Mouse (Mus musculus) macrophage (primary cell): ENCODE results near the gene Tgfb1i1. TPM values are rescaled to one million over a fixed set of nuclear protein-coding genes. Genes with fewer than 3 reads are reported as not detected.

Experiments
- H3K27ac ChIP-seq: fragments of 350-480 bp; formaldehyde crosslinking; 2 replicates; pipeline ENCODE4 v1.9.0; 2021
- H3K36me3 ChIP-seq: fragments of 350-480 bp; formaldehyde crosslinking; 2 replicates; pipeline ENCODE4 v1.9.0; 2021; ENCODE audit errors: inconsistent target
- H3K4me3 ChIP-seq: fragments of 350-480 bp; formaldehyde crosslinking; 2 replicates; pipeline ENCODE4 v1.9.0; 2021; ENCODE audit errors: inconsistent target
- H3K79me2 ChIP-seq: fragments of 350-480 bp; formaldehyde crosslinking; 2 replicates; pipeline ENCODE4 v1.9.0; 2021; ENCODE audit errors: inconsistent target
- WGBS: methylation state at CpG from one replicate; pipeline ENCODE4 v1.1.7; 2026; ENCODE audit warnings: inconsistent platforms; ENCODE audit not compliant: missing documents; 5-methylcytosine and 5-hydroxymethylcytosine counted together
- polyA plus RNA-seq: library from polyadenylated mRNA; stranded (reverse); fragments of 250-400 nt; gene quantifications from 3 replicates; pipeline ENCODE4 v1.2.4, GENCODE M21; 2018; ENCODE audit warnings: inconsistent platforms

The Tgfb1i1 gene
- polyA plus RNA-seq, 1 experiment from 2014 or later = 0.36 TPM

DNA sequence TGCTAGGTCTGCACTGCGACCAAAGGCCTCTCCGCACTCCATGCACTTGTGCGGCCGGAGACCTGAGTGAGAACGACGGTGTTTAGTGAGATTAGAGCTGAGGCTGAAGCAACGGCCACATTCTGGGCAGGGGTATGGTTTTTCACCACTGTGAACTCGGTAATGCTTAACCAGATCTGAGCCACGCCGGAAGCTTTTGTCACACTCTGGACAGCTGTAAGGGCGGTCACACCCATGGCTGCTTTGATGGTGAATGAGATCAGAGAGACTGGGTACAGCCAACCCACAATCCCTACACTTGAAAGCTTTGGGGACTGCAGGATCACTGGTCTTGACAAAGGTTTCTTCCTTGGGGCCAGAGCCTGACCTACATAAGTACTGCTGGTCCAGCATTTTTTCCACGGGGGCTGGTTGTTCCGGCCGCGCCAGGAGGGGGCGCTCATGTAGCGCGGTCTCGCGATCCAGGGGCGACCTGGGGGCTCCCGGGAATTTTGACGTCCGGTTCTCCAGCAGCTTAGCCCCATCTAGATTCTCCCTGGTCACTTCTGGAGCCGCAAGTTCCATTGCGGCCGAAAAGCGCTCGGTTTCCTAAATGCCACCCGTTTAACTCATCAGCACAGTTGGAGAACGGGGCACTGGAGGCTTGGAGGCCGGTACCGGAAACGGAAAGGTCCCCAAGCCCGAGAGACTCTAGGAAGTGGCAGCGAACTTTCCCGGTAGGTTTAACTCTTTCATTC is 9.6 kb upstream of the Tgfb1i1 start, which contains the start of gene Armc5:
Armc5 (plus strand) TSS at position 487 of the 737 bp plus-strand sequence.
- peaks cover 34% of the 10 kb centered on the region for H3K79me2 ChIP-seq
- WGBS = 25% methylated on average over 37 of the region's 37 CpGs
- H3K27ac ChIP-seq = peak within 1 kb of the TSS; percentile 99
- peaks cover 29% of the 10 kb centered on the region for H3K36me3 ChIP-seq
- peak within 1 kb of the TSS; percentile 91 for H3K4me3 ChIP-seq

DNA sequence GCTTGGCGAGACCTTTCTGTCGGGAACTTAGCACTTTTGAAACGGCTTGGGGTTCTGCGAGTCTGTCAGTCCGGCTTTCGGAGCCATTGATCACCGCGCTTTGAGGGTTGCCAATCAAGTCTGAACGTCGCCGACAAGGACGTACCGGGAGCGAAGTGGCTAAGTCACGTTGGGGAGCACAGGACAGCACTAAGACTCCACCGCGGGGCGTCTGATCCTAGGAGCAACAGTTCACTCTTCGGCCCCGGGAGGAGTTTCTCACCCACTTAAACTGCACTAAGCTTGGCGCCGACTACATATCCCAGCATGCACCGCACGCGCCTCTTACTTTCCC is 9.1 kb upstream of the Tgfb1i1 start:
- Histone ChIP-seq H3K36me3 (peaks cover 35% of the 10 kb centered on the region), H3K27ac (peak overlapping the region; percentile 99), H3K79me2 (peaks cover 34% of the 10 kb centered on the region), H3K4me3 (peak overlapping the region; percentile 91)
- under 1% methylated on average over 25 of the region's 25 CpGs for WGBS

GRCm38 (mm10) chr7:128237927-128238778 is 8.5 kb upstream of the Tgfb1i1 start, which contains the start of gene 9130023H24Rik:
TSS of gene 9130023H24Rik (minus strand) at chr7:128238031.
- H3K4me3 ChIP-seq = peak within 1 kb of the TSS; percentile 91
- H3K27ac ChIP-seq = peak within 1 kb of the TSS; percentile 99
- peaks cover 34% of the 10 kb centered on the region for H3K79me2 ChIP-seq
- under 1% methylated on average over 70 of the region's 72 CpGs for WGBS
- H3K36me3 ChIP-seq = peaks cover 41% of the 10 kb centered on the region

- Histone ChIP-seq H3K4me3 (peak overlapping the region; percentile 35), H3K36me3 (peaks cover 44% of the 10 kb centered on the region), H3K27ac (peak overlapping the region; percentile 50), H3K79me2 (peaks cover 34% of the 10 kb centered on the region)
- 38% methylated on average over 4 of the region's 4 CpGs for WGBS
These were observed 7.6 kb upstream of the Tgfb1i1 start for GRCm38 (mm10) chr7:128238991-128239390.

DNA sequence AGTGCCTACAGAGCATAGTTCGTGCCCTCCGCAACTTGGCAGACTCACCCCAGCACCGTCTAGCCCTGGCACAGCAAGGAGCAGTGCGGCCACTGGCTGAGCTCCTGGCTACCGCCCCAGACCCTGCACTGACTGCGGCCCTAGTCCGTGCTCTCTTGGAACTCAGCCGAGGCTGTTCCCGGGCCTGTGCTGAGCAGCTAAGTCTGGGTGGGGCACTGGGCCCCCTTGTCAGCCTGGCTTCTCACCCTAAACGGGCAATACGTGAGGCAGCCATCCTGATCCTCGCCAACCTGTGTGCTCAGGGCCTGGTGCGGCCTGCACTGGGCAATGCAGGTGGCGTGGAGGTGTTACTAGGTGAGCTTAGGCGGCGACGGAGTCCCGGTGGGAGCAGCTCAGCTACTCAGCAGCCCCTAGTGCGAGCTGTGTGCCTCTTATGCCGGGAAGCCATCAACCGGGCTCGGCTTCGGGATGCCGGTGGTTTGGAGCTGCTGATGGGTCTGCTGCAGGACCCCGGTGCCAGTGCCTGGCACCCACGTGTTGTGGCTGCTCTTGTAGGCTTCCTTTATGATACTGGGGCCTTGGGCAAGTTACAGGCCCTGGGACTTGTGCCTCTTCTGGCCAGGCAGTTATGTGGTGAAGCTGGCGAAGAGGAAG is 6.4 kb upstream of the Tgfb1i1 start:
- WGBS = 92% methylated on average over 27 of the region's 27 CpGs
- Histone ChIP-seq H3K4me3 (no peak overlapping the region), H3K27ac (no peak overlapping the region), H3K36me3 (peaks cover 57% of the 10 kb centered on the region), H3K79me2 (peaks cover 34% of the 10 kb centered on the region)

DNA sequence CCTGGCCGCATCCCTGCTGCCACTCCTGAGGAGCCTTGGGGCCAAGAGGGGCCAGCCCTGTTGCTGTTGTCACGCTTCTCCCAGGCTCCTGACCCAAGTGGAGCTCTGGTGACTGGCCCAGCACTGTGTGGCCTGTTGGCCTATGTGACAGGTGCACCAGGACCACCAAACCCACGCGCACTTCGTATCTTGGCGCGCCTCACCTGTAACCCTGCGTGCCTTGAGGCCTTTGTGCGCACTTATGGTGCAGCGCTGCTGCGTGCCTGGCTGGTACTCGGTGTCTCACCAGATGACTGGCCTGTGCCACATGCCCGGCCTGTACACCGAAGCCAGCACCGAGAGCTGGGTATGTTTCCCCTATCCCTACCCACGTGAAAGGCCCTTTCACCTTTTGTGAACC is 4.3 kb upstream of the Tgfb1i1 start:
- Histone ChIP-seq H3K4me3 (no peak overlapping the region), H3K36me3 (peaks cover 57% of the 10 kb centered on the region), H3K27ac (no peak overlapping the region), H3K79me2 (peaks cover 25% of the 10 kb centered on the region)
- 96% methylated on average over 16 of the region's 16 CpGs for WGBS

GRCm38 (mm10) chr7:128243921-128244320 is 2.7 kb upstream of the Tgfb1i1 start:
- 96% methylated on average over 10 of the region's 10 CpGs for WGBS
- Histone ChIP-seq H3K27ac (no peak overlapping the region), H3K36me3 (peaks cover 57% of the 10 kb centered on the region), H3K79me2 (peaks cover 21% of the 10 kb centered on the region), H3K4me3 (no peak overlapping the region)

- H3K27ac ChIP-seq = no peak overlapping the region
- H3K4me3 ChIP-seq = no peak overlapping the region
- H3K36me3 ChIP-seq = peaks cover 53% of the 10 kb centered on the region
- H3K79me2 ChIP-seq = peaks cover 15% of the 10 kb centered on the region
- WGBS = 96% methylated on average over 18 of the region's 18 CpGs
These were observed 2.1 kb upstream of the Tgfb1i1 start for GRCm38 (mm10) chr7:128244410-128245025.

DNA sequence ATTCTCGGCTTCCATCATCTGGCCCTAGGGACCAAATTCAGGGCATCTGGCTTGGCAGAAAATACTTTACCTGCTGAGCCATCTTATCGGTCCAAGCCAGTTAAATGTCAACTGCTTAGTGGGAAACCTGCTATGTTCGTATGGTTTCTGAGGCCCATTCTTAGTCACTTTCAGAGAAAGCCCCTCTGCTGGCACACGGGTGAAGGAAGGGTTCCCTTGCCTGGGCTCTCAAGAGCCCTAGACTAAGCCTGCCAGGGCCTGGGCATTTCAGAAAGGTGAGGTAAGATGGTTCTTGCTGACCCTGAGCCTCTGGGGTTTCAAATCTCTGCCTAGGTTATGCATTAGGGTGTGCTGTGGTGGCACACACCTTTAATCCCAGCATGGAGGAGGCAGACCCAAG is 1.1 kb upstream of the Tgfb1i1 start:
- peaks cover 5% of the 10 kb centered on the region; the same call in 1 of the 2 replicates for H3K79me2 ChIP-seq
- peaks cover 43% of the 10 kb centered on the region for H3K36me3 ChIP-seq
- 94% methylated on average over 4 of the region's 4 CpGs for WGBS
- H3K27ac ChIP-seq = no peak overlapping the region
- no peak overlapping the region for H3K4me3 ChIP-seq

DNA sequence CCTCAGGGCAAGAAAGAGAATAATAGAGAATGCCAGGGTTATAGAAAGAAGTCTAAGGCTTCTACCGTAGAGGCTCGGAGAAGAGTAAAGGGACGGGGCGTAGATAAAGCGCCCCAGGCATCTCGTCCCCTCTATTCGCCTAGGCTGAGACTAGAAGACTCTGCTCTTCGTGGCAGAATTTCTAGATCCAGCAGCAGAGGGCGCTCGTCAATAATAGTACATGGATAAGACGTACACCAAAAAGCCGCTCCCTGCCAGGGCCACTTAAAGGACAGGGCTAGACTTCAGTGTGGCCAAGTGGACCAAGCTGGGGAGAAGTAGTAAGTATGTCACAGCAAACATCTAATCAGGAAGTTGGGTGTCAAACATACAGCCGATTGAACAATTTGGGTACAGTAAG is 831 bp downstream of the Tgfb1i1 start:
- Histone ChIP-seq H3K79me2 (no peaks in the 10 kb centered on the region), H3K36me3 (peaks cover 24% of the 10 kb centered on the region; the same call in 1 of the 2 replicates), H3K27ac (no peak overlapping the region), H3K4me3 (no peak overlapping the region)
- 16% methylated on average over 13 of the region's 13 CpGs for WGBS

GRCm38 (mm10) chr7:128248081-128249042 is 1.8 kb downstream of the Tgfb1i1 start:
- no peaks in the 10 kb centered on the region for H3K79me2 ChIP-seq
- no peak overlapping the region for H3K27ac ChIP-seq
- no peak overlapping the region for H3K4me3 ChIP-seq
- H3K36me3 ChIP-seq = peaks cover 15% of the 10 kb centered on the region; the same call in 1 of the 2 replicates
- 90% methylated on average over 8 of the region's 10 CpGs for WGBS

- 98% methylated on average over 5 of the region's 5 CpGs for WGBS
- no peaks in the 10 kb centered on the region for H3K79me2 ChIP-seq
- peaks cover 3% of the 10 kb centered on the region; the same call in 1 of the 2 replicates for H3K36me3 ChIP-seq
- H3K4me3 ChIP-seq = no peak overlapping the region
- no peak overlapping the region for H3K27ac ChIP-seq
These were observed 3.4 kb downstream of the Tgfb1i1 start for GRCm38 (mm10) chr7:128249998-128250397.

DNA sequence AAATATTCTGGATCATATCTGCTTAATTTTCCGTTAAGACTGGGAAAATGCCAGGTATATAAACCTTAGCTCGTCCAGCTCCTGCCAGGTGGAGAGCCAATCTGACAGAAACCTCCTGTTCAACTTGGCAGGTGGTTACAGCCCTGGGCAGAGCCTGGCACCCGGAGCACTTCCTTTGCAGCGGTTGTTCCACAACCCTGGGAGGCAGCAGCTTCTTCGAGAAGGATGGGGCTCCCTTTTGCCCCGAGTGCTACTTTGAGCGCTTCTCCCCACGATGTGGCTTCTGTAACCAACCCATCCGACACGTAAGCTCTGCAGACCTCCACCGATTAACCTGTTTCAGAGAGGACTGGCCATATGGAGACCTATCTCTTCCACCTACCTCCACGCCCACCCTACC is 5.3 kb downstream of the Tgfb1i1 start:
- Histone ChIP-seq H3K79me2 (no peaks in the 10 kb centered on the region), H3K36me3 (no peaks in the 10 kb centered on the region), H3K27ac (no peak overlapping the region), H3K4me3 (no peak overlapping the region)
- 41% methylated on average over 12 of the region's 12 CpGs for WGBS
